Mouse (Mus musculus) liver, embryonic 13.5 days (tissue): ENCODE data around the gene Atp7b. TPM values are rescaled to one million over a fixed set of nuclear protein-coding genes. Genes with fewer than 3 reads are reported as not detected.

Source experiments
- ATAC-seq: fragments of 200-750 bp; cut with Nextera tagmentation; 2 replicates; pipeline ENCODE4 v1.8.0; 2017; ENCODE audit warnings: low read depth, mild to moderate bottlenecking, moderate number of reproducible peaks, moderate library complexity
- DNase-seq: peaks from one replicate; pipeline ENCODE4 v3.0.0; 2022
- H3K27ac ChIP-seq: fragments of 300-500 bp; sonication (generic); 2 replicates; pipeline ENCODE4 v1.5.1; 2015; ENCODE audit warnings: moderate library complexity, mild to moderate bottlenecking, inconsistent platforms
- H3K27me3 ChIP-seq: fragments of 300-500 bp; sonication (generic); 2 replicates; pipeline ENCODE4 v1.6.1; 2015; ENCODE audit warnings: mild to moderate bottlenecking, inconsistent platforms
- H3K36me3 ChIP-seq: fragments of 300-500 bp; sonication (generic); 2 replicates; pipeline ENCODE4 v1.6.1; 2015; ENCODE audit warnings: mild to moderate bottlenecking, inconsistent platforms
- H3K4me1 ChIP-seq: fragments of 300-500 bp; sonication (generic); replicated peaks from 2 replicates; pipeline ENCODE4 v1.6.1; 2015; ENCODE audit warnings: inconsistent platforms
- H3K4me2 ChIP-seq: fragments of 300-500 bp; sonication (generic); 2 replicates; pipeline ENCODE4 v1.6.1; 2015; ENCODE audit warnings: inconsistent platforms, mild to moderate bottlenecking, moderate library complexity
- H3K4me3 ChIP-seq: fragments of 300-500 bp; sonication (generic); replicated peaks from 2 replicates; pipeline ENCODE4 v1.5.1; 2015; ENCODE audit warnings: mild to moderate bottlenecking, inconsistent platforms
- H3K9ac ChIP-seq: fragments of 300-500 bp; sonication (generic); 2 replicates; pipeline ENCODE4 v1.6.1; 2015; ENCODE audit warnings: mild to moderate bottlenecking, inconsistent platforms
- H3K9me3 ChIP-seq: fragments of 300-500 bp; sonication (generic); replicated peaks from 2 replicates; pipeline ENCODE4 v1.6.1; 2016; ENCODE audit warnings: inconsistent platforms
- WGBS: fragments of 180-500 bp; shearing (Covaris S2); methylation state at CpG from one replicate; pipeline ENCODE4 v1.1.7; 2015; ENCODE audit not compliant: insufficient replicate concordance; 5-methylcytosine and 5-hydroxymethylcytosine counted together
- polyA plus RNA-seq: library from polyadenylated mRNA; unstranded; fragments of >200 nt; fragmentation: Nextera tagmentation; extraction: Ambion mirVana; gene quantifications from 2 replicates; pipeline ENCODE4 v1.2.1, GENCODE M21; 2015

Atp7b gene
- polyA plus RNA-seq = 10.4 and 13.0 TPM in 2 replicates

DNA sequence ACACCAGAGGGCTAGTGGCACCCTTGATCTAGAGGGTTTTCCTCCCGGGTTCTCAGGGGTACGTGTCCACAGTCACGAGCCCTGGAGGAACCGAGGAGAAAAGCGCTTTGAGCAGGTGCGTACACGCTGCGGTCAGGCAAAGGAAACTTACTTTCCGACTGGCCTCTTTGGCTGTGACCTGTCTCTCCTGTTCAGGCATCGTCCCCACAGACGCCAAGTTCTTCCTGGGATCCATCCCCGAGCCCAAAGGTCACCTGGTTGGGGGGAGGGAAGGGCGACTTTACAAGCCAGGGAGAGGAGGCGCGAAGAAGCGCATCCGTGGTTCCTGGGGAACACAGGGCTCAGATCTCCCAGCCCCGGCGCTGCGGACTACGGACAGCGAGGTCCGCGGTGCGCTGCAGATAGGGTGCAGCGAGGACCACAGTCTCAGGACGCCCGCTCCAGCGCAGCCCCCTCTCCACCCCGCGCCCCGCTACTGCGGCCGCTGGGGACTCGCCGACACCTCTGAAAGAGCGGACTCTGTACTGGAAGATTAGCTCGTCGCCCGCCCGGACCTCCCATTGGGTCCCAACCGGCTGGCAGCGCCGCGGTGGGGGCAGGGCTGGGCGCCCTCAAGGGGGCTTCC lies at the start of gene Atp7b:
Atp7b (minus strand) TSS at position 485 of the 625 bp plus-strand sequence.
- WGBS = 0% methylated on average over 45 of the region's 46 CpGs
- Histone ChIP-seq H3K9me3 (no peaks in the 10 kb centered on the region), H3K9ac (peak within 1 kb of the TSS; percentile 94), H3K27ac (peak within 1 kb of the TSS; percentile 96), H3K27me3 (no peaks in the 10 kb centered on the region), H3K4me1 (peaks cover 60% of the 10 kb centered on the region), H3K4me2 (peak within 1 kb of the TSS; percentile 89), H3K4me3 (peak within 1 kb of the TSS; percentile 94), H3K36me3 (peaks cover 20% of the 10 kb centered on the region)
- ATAC-seq (peak; percentile 69), DNase-seq (no peak)

DNA sequence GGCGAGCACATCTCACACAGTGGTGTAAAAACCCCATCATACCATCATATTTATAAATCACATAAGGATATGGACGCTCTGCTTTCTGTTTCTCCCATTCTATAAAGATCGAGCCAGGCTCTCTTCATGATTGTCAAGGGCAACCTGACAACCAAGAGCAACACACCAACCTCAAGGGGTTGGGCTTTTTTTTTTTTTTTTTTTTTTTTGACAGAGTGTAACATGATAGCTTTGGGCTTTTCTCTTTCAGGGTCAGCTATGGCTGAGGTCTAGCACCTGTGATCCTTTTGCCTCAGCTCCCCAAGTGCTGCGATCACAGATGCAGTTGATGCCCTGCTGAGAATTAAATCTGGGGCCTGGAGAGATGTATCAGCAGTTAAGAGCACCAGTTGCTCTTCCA lies 46.9 kb upstream of the Atp7b start:
- Histone ChIP-seq H3K9me3 (no peaks in the 10 kb centered on the region), H3K27ac (no peak overlapping the region), H3K36me3 (no peaks in the 10 kb centered on the region), H3K9ac (no peak overlapping the region), H3K4me3 (no peak overlapping the region), H3K4me2 (no peak overlapping the region), H3K4me1 (no peaks in the 10 kb centered on the region), H3K27me3 (no peaks in the 10 kb centered on the region)
- WGBS = 56% methylated on average over 4 of the region's 4 CpGs
- DNase-seq (no peak), ATAC-seq (no peak)

- H3K4me3 ChIP-seq = no peak overlapping the region
- no peak for ATAC-seq
- H3K36me3 ChIP-seq = no peaks in the 10 kb centered on the region
- DNase-seq = no peak
- no peak overlapping the region for H3K27ac ChIP-seq
- H3K4me2 ChIP-seq = no peak overlapping the region
- H3K27me3 ChIP-seq = no peaks in the 10 kb centered on the region
- no peak overlapping the region for H3K9ac ChIP-seq
- H3K4me1 ChIP-seq = no peaks in the 10 kb centered on the region
- 43% methylated on average over 8 of the region's 8 CpGs for WGBS
- H3K9me3 ChIP-seq = no peaks in the 10 kb centered on the region
These were observed 31.5 kb upstream of the Atp7b start for GRCm38 (mm10) chr8:22091568-22091967.

GRCm38 (mm10) chr8:22089226-22089625 lies 29.1 kb upstream of the Atp7b start:
- Histone ChIP-seq H3K4me2 (no peak overlapping the region), H3K4me3 (no peak overlapping the region), H3K9ac (no peak overlapping the region), H3K27me3 (no peaks in the 10 kb centered on the region), H3K27ac (no peak overlapping the region), H3K9me3 (no peaks in the 10 kb centered on the region), H3K36me3 (no peaks in the 10 kb centered on the region), H3K4me1 (no peaks in the 10 kb centered on the region)
- DNase-seq (no peak), ATAC-seq (no peak)
- 84% methylated on average over 4 of the region's 4 CpGs for WGBS

- H3K27ac ChIP-seq = no peak overlapping the region
- 65% methylated on average over 9 of the region's 9 CpGs for WGBS
- no peaks in the 10 kb centered on the region for H3K9me3 ChIP-seq
- H3K36me3 ChIP-seq = no peaks in the 10 kb centered on the region
- H3K4me2 ChIP-seq = no peak overlapping the region
- no peak for ATAC-seq
- H3K4me3 ChIP-seq = no peak overlapping the region
- peaks cover 4% of the 10 kb centered on the region; the same call in 1 of the 2 replicates for H3K4me1 ChIP-seq
- no peaks in the 10 kb centered on the region for H3K27me3 ChIP-seq
- DNase-seq = no peak
- no peak overlapping the region for H3K9ac ChIP-seq
These were observed 19.4 kb upstream of the Atp7b start for GRCm38 (mm10) chr8:22079313-22080007.

DNA sequence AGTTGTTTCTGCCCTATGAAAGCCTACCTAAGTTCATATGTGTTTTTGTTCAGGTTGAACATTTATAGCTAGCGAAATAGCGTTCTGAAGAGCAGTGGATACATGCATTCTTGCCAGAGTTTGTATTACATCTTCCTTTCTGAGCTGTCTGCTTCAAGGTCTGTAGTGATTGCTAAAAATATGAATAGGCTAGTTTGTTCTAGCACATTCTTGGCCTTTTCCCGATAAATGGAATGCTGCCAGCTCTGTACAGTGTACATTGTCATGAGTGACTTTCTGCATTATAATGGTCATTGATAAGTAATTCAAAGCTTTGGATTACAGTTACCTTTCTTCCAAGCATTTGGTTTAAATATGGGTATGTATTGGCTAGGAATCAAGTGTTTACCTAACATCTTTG lies 1.0 kb upstream of the Atp7b start:
- no peaks in the 10 kb centered on the region for H3K27me3 ChIP-seq
- 6% methylated on average over 3 of the region's 3 CpGs for WGBS
- peak overlapping the region; percentile 94 for H3K4me3 ChIP-seq
- peaks cover 32% of the 10 kb centered on the region for H3K36me3 ChIP-seq
- DNase-seq (no peak), ATAC-seq (no peak)
- no peak overlapping the region for H3K27ac ChIP-seq
- peaks cover 48% of the 10 kb centered on the region for H3K4me1 ChIP-seq
- H3K4me2 ChIP-seq = peak overlapping the region; percentile 89
- no peaks in the 10 kb centered on the region; the same call in 1 of the 2 replicates for H3K9me3 ChIP-seq
- peak overlapping the region; percentile 71 for H3K9ac ChIP-seq

GRCm38 (mm10) chr8:22060446-22060889 lies 363 bp upstream of the Atp7b start, which contains the start of gene Alg11:
TSS of gene Alg11 (plus strand) at chr8:22060721.
- H3K4me2 ChIP-seq = peak within 1 kb of the TSS; percentile 89
- peak within 1 kb of the TSS; percentile 96 for H3K27ac ChIP-seq
- H3K9ac ChIP-seq = peak within 1 kb of the TSS; percentile 94
- no peaks in the 10 kb centered on the region for H3K9me3 ChIP-seq
- WGBS = under 1% methylated on average over 31 of the region's 36 CpGs
- peaks cover 54% of the 10 kb centered on the region for H3K4me1 ChIP-seq
- H3K27me3 ChIP-seq = no peaks in the 10 kb centered on the region
- peak within 1 kb of the TSS; percentile 94 for H3K4me3 ChIP-seq
- ATAC-seq (peak; percentile 94), DNase-seq (peak; percentile 97)
- H3K36me3 ChIP-seq = peaks cover 26% of the 10 kb centered on the region

- Histone ChIP-seq H3K36me3 (peaks cover 15% of the 10 kb centered on the region), H3K27ac (peak overlapping the region; percentile 96), H3K9ac (peak overlapping the region; percentile 94), H3K27me3 (no peaks in the 10 kb centered on the region), H3K4me2 (peak overlapping the region; percentile 89), H3K4me1 (peaks cover 67% of the 10 kb centered on the region), H3K9me3 (no peaks in the 10 kb centered on the region), H3K4me3 (peak overlapping the region; percentile 94)
- 14% methylated on average over 11 of the region's 11 CpGs for WGBS
- no peak for DNase-seq
- ATAC-seq = no peak
These were observed 859 bp downstream of the Atp7b start for GRCm38 (mm10) chr8:22059153-22059738.

DNA sequence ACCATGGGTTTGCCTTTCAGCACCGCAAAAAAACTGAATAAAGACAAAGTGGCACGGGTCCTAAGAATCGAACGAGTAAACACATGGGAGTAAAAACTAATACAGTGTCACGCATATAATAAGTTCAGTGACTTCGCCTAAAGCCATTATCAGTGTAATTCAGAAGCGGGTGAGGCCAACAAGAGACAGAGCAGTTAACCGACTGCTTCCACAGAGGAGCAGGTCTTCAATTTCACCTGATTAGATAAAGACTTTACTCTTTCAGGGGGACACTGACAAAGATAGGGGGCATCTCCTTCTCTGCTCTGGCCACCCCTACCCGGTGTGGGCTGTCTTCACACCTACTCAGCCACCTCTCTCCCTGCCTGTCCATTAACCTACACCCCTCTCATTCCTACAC lies 1.7 kb downstream of the Atp7b start:
- peak overlapping the region; percentile 94 for H3K9ac ChIP-seq
- peaks cover 75% of the 10 kb centered on the region for H3K4me1 ChIP-seq

DNA sequence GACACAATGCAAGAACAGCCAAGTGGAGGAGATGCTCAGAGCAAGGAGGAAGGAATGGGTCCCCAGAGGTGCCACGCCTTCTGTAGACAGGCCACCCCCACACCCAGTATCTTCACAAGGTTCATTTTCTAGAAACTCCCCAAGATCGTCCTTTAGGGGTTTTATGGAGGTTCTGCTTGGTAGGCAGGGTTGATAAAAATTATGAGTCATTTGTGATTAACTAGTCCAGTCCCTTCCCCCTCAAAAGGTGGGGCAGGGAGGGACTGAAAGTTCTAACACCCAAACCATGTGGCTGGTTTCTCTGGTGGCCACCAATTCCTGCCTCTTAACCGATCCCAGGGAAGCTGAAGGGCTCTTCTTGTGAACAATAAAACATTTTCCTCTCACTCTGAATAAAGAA lies 3.3 kb downstream of the Atp7b start:
- peaks cover 18% of the 10 kb centered on the region for H3K36me3 ChIP-seq
- H3K4me2 ChIP-seq = peak overlapping the region; percentile 89
- H3K9ac ChIP-seq = peak overlapping the region; percentile 94
- ATAC-seq (no peak), DNase-seq (no peak)
- no peaks in the 10 kb centered on the region for H3K27me3 ChIP-seq
- peaks cover 72% of the 10 kb centered on the region for H3K4me1 ChIP-seq
- 30% methylated on average over 3 of the region's 3 CpGs for WGBS
- H3K4me3 ChIP-seq = peak overlapping the region; percentile 94
- H3K9me3 ChIP-seq = no peaks in the 10 kb centered on the region
- H3K27ac ChIP-seq = peak overlapping the region; percentile 96

More for the DNA sequence above, 1.7 kb downstream of the Atp7b start:
- H3K4me2 ChIP-seq = peak overlapping the region; percentile 89
- H3K9me3 ChIP-seq = no peaks in the 10 kb centered on the region
- no peaks in the 10 kb centered on the region for H3K27me3 ChIP-seq
- peak; percentile 48 for DNase-seq
- peaks cover 13% of the 10 kb centered on the region for H3K36me3 ChIP-seq
- peak overlapping the region; percentile 96 for H3K27ac ChIP-seq
- WGBS = 14% methylated on average over 9 of the region's 9 CpGs
- H3K4me3 ChIP-seq = peak overlapping the region; percentile 94
- peak; percentile 47 for ATAC-seq

DNA sequence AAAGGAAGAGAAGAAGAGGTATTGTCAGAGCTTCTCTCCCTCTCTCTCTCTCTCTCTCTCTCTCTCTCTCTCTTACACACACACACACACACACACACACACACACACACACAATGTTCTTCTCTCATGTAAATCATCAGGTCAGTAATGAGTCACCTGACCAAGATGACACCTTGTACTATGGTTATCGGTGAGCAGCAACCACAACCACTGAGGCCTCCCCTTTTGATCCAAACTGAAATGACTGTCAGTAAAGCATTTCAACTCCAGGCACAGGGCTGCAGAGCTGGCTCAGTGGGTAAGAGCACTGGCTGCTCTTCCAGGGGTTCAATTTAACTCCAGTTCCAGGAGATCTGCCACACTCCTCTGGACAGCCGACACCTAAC lies 4.6 kb downstream of the Atp7b start:
- WGBS = 59% methylated on average over 2 of the region's 2 CpGs
- Histone ChIP-seq H3K9me3 (no peaks in the 10 kb centered on the region), H3K27ac (peak overlapping the region; percentile 96)

More for the DNA sequence above, 4.6 kb downstream of the Atp7b start:
- Histone ChIP-seq H3K9ac (peak overlapping the region; percentile 59), H3K36me3 (peaks cover 21% of the 10 kb centered on the region), H3K4me2 (peak overlapping the region; percentile 89), H3K4me1 (peaks cover 65% of the 10 kb centered on the region), H3K4me3 (peak overlapping the region; percentile 46), H3K27me3 (no peaks in the 10 kb centered on the region)
- no peak for DNase-seq
- no peak for ATAC-seq
